Mouse (Mus musculus) gonadal fat pad, adult 2 months (tissue): ENCODE measurements around the gene Vmn2r89. TPM values are rescaled to one million over a fixed set of nuclear protein-coding genes. Genes with fewer than 3 reads are reported as not detected.

ENCODE experiments used
- polyA plus RNA-seq: library from polyadenylated mRNA; depleted of rRNA; stranded (reverse); fragments of >200 nt; gene quantifications from 2 replicates; pipeline ENCODE4 v1.2.3, GENCODE M21; 2012; rRNA removed

Vmn2r89 gene
- polyA plus RNA-seq, 1 experiment, result not detected

Other genes starting within 250 kb of the Vmn2r89 start
- gene Ear14, start 248.5 kb upstream of the Vmn2r89 start, polyA plus RNA-seq, result not detected in 2 replicates
- 0.28 and 15.0 TPM in 2 replicates for gene Rnase2a, start 195.7 kb upstream of the Vmn2r89 start, polyA plus RNA-seq
- not detected in 2 replicates for gene Gm7247, start 90.1 kb upstream of the Vmn2r89 start, polyA plus RNA-seq
- gene Vmn2r88, start 41.0 kb upstream of the Vmn2r89 start, polyA plus RNA-seq, result not detected in 2 replicates
- not detected in 2 replicates for gene Gm5622, start 100.9 kb downstream of the Vmn2r89 start, polyA plus RNA-seq
- gene Gm17175, start 122.2 kb downstream of the Vmn2r89 start, polyA plus RNA-seq, result not detected in 2 replicates
- not detected in 2 replicates for gene Gm17174, start 140.3 kb downstream of the Vmn2r89 start, polyA plus RNA-seq
- not detected in 2 replicates for gene Gm17078, start 159.5 kb downstream of the Vmn2r89 start, polyA plus RNA-seq
- gene Gm4181, start 183.8 kb downstream of the Vmn2r89 start, polyA plus RNA-seq, result not detected in 2 replicates
- gene Gm17079, start 243.6 kb downstream of the Vmn2r89 start, polyA plus RNA-seq, result not detected in 2 replicates